Mouse (Mus musculus): ENCODE data around the gene Hist1h2bc. TPM values are rescaled to one million over a fixed set of nuclear protein-coding genes. Genes with fewer than 3 reads are reported as not detected.

The Hist1h2bc gene
- polyA plus RNA-seq, 1 experiment: 32.0 TPM

DNA sequence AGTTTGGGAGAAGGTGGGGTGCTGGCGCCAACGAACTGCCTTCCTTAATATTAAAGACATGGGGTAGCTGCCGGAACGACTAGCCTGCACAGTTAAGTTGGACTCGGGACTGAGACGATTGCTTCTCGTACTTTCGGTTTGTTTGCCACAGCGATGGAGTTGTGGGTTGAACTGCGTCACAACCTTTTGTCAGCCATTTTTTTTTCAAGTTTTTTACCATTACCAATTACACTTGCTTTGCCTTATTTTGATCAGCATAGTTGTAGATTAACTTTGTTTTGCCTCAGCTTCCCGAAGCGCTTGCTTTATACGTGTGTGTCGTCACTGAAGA, 55.9 kb downstream of the Hist1h2bc start:
- no peak for DNase-seq (ENCODE audit: low read depth)
- TF ChIP-seq POLR2A (IDR thresholded peaks at IDR 0.05; ENCODE audit: borderline replicate concordance, extremely low read depth, insufficient read depth, insufficient read length, poor library complexity, severe bottlenecking) (no peak), CTCF (IDR thresholded peaks at IDR 0.05; ENCODE audit: borderline replicate concordance, extremely low read depth, insufficient read depth, insufficient read length) (no peak)

DNA sequence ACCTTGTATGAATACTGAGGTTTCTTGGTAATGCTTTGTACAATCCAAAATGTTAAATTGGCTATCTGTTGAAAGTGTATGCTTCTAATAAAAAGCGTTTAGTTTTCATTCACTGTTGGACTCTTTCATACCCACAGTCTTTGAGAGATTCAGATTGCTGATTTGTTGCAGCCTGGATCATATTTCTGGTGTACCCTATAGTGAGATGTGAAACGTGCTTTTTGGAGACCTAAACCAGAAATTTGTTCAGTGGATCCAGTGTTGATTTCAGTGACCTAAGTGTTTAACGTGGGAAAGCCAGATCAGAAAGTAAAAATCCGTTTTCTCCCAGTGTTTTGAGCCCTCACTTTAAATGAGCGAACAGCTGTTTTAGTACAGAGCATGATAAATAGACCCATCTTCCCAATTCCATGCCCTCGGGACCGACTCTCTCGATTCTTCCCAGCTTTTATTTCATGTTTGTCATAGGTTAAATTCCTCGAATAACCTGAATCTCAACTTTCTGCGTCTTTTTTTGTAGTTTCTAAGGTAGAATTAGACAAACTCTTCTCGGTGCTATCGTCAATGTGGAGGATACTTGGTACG, 56.3 kb downstream of the Hist1h2bc start:
- DNase-seq (ENCODE audit: low read depth): no peak
- TF ChIP-seq CTCF (IDR thresholded peaks at IDR 0.05; ENCODE audit: borderline replicate concordance, extremely low read depth, insufficient read depth, insufficient read length): no peak
- no peak for TF ChIP-seq POLR2A (IDR thresholded peaks at IDR 0.05; ENCODE audit: borderline replicate concordance, extremely low read depth, insufficient read depth, insufficient read length, poor library complexity, severe bottlenecking)

DNA sequence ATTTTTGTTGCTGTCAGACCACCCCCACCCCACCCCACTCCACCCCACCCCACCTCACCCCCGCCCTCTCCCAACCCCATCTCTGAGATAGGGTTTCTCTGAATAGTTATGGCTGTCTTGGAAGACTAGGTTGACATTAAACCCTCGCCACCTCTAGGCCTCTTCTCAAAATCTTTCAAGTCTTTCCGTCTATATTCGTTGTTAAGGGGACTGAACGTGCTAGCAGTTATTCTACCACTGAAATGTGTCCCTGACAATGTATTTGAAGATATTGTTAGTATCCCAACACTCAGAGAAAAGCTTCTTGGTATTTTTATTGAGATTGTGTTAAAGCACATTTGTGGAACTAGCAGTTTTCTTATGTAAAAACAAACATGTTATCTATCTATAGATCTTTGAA, 56.9 kb downstream of the Hist1h2bc start:
- no peak for DNase-seq (ENCODE audit: low read depth)
- TF ChIP-seq CTCF (IDR thresholded peaks at IDR 0.05; ENCODE audit: borderline replicate concordance, extremely low read depth, insufficient read depth, insufficient read length): no peak
- TF ChIP-seq POLR2A (IDR thresholded peaks at IDR 0.05; ENCODE audit: borderline replicate concordance, extremely low read depth, insufficient read depth, insufficient read length, poor library complexity, severe bottlenecking): no peak

DNA sequence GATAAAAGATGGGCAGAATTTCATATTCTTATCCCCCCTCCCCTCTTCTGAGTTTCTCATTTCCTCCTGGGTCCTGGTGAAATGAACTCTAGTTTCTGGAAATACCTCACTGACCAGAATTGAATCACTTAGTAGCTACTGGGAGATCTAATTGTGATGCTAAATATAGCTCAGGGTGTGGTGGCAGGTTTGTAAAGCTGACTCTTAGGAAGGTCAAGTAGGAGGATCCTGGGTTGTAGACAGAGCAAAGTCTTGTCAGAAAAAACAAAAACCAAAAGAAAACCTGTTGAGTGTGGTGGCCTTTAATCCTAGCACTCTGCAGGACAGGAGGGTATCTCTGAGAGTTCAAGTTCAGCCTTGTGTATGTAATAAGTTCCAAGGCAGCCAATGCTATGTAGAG, 58.0 kb downstream of the Hist1h2bc start:
- no peak for TF ChIP-seq POLR2A (IDR thresholded peaks at IDR 0.05; ENCODE audit: borderline replicate concordance, extremely low read depth, insufficient read depth, insufficient read length, poor library complexity, severe bottlenecking)
- TF ChIP-seq CTCF (IDR thresholded peaks at IDR 0.05; ENCODE audit: borderline replicate concordance, extremely low read depth, insufficient read depth, insufficient read length): no peak
- no peak for DNase-seq (ENCODE audit: low read depth)

Other genes starting within 250 kb of the Hist1h2bc start
- 0.05 and 0.12 TPM in 2 replicates for gene Btn1a1, start 218.3 kb upstream of the Hist1h2bc start, polyA plus RNA-seq (2012; rRNA removed)
- 0.03 and 0.11 TPM in 2 replicates for gene Btn2a2, start 195.3 kb upstream of the Hist1h2bc start, polyA plus RNA-seq (2012; rRNA removed)
- gene Hist1h4h, start 153.1 kb upstream of the Hist1h2bc start, polyA plus RNA-seq (2012; rRNA removed): 23.3 and 31.7 TPM in 2 replicates
- 474 and 536 TPM in 2 replicates for gene Hist1h2af, start 150.3 kb upstream of the Hist1h2bc start, polyA plus RNA-seq (2012; rRNA removed)
- gene Hist1h3g, start 148.8 kb upstream of the Hist1h2bc start, polyA plus RNA-seq (2012; rRNA removed): 25.5 and 42.1 TPM in 2 replicates
- 4.4 and 4.7 TPM in 2 replicates for gene Hist1h2bh, start 140.8 kb upstream of the Hist1h2bc start, polyA plus RNA-seq (2012; rRNA removed)
- 4.5 and 5.5 TPM in 2 replicates for gene Hist1h3f, start 140.1 kb upstream of the Hist1h2bc start, polyA plus RNA-seq (2012; rRNA removed)
- 17.2 and 25.6 TPM in 2 replicates for gene Hist1h4f, start 132.6 kb upstream of the Hist1h2bc start, polyA plus RNA-seq (2012; rRNA removed)
- gene Hist1h1d, start 130.9 kb upstream of the Hist1h2bc start, polyA plus RNA-seq (2012; rRNA removed): 0.39 and 0.51 TPM in 2 replicates
- 34.2 and 40.6 TPM in 2 replicates for gene Hist1h3e, start 121.8 kb upstream of the Hist1h2bc start, polyA plus RNA-seq (2012; rRNA removed)
- gene Hist1h2ae, start 113.0 kb upstream of the Hist1h2bc start, polyA plus RNA-seq (2012; rRNA removed): 17.9 and 18.0 TPM in 2 replicates
- gene Hist1h2bg, start 112.8 kb upstream of the Hist1h2bc start, polyA plus RNA-seq (2012; rRNA removed): 44.4 and 68.0 TPM in 2 replicates
- gene Hist1h2bf, start 110.0 kb upstream of the Hist1h2bc start, polyA plus RNA-seq (2012; rRNA removed): 15.0 and 21.6 TPM in 2 replicates
- gene Hist1h2ad, start 109.8 kb upstream of the Hist1h2bc start, polyA plus RNA-seq (2012; rRNA removed): 7.2 and 13.6 TPM in 2 replicates
- gene Hist1h3d, start 108.4 kb upstream of the Hist1h2bc start, polyA plus RNA-seq (2012; rRNA removed): 21.8 and 24.7 TPM in 2 replicates
- gene Hist1h4d, start 102.6 kb upstream of the Hist1h2bc start, polyA plus RNA-seq (2012; rRNA removed): 6.5 and 18.7 TPM in 2 replicates
- 3.5 TPM in 2 replicates for gene Hist1h2be, start 63.1 kb upstream of the Hist1h2bc start, polyA plus RNA-seq (2012; rRNA removed)
- 5.8 and 7.8 TPM in 2 replicates for gene Hist1h1e, start 61.6 kb upstream of the Hist1h2bc start, polyA plus RNA-seq (2012; rRNA removed)
- gene Hist1h2ac, start 251 bp upstream of the Hist1h2bc start, polyA plus RNA-seq (2012; rRNA removed): 1.7 and 1.8 TPM in 2 replicates
- 0.08 TPM in 1 of 2 replicates, not detected in the other for gene Hist1h1t, start 11.6 kb downstream of the Hist1h2bc start, polyA plus RNA-seq (2012; rRNA removed)
- 4.6 and 11.6 TPM in 2 replicates for gene Hist1h4c, start 14.3 kb downstream of the Hist1h2bc start, polyA plus RNA-seq (2012; rRNA removed)
- 1.7 and 2.3 TPM in 2 replicates for gene Hfe, start 26.7 kb downstream of the Hist1h2bc start, polyA plus RNA-seq (2012; rRNA removed)
- 12.1 and 16.0 TPM in 2 replicates for gene Hist1h1c, start 54.6 kb downstream of the Hist1h2bc start, polyA plus RNA-seq (2012; rRNA removed)
- gene Hist1h3c, start 61.4 kb downstream of the Hist1h2bc start, polyA plus RNA-seq (2012; rRNA removed): 30.4 and 54.0 TPM in 2 replicates
- gene Hist1h2bb, start 62.5 kb downstream of the Hist1h2bc start, polyA plus RNA-seq (2012; rRNA removed): 11.1 and 17.5 TPM in 2 replicates
- 34.0 and 49.9 TPM in 2 replicates for gene Hist1h2ab, start 66.9 kb downstream of the Hist1h2bc start, polyA plus RNA-seq (2012; rRNA removed)
- 49.2 and 55.6 TPM in 2 replicates for gene Hist1h3b, start 68.1 kb downstream of the Hist1h2bc start, polyA plus RNA-seq (2012; rRNA removed)
- gene Hist1h4b, start 72.8 kb downstream of the Hist1h2bc start, polyA plus RNA-seq (2012; rRNA removed): 17.9 and 20.4 TPM in 2 replicates
- 11.6 and 33.9 TPM in 2 replicates for gene Hist1h4a, start 77.0 kb downstream of the Hist1h2bc start, polyA plus RNA-seq (2012; rRNA removed)
- 22.8 and 41.9 TPM in 2 replicates for gene Hist1h3a, start 78.2 kb downstream of the Hist1h2bc start, polyA plus RNA-seq (2012; rRNA removed)
- gene Hist1h1a, start 79.5 kb downstream of the Hist1h2bc start, polyA plus RNA-seq (2012; rRNA removed): 3.8 and 4.0 TPM in 2 replicates
- not detected in 2 replicates for gene Trim38, start 85.7 kb downstream of the Hist1h2bc start, polyA plus RNA-seq (2012; rRNA removed)
- not detected in 2 replicates for gene Slc17a2, start 122.8 kb downstream of the Hist1h2bc start, polyA plus RNA-seq (2012; rRNA removed)
- gene Slc17a3, start 155.2 kb downstream of the Hist1h2bc start, polyA plus RNA-seq (2012; rRNA removed): not detected in 2 replicates
- gene Slc17a1, start 183.6 kb downstream of the Hist1h2bc start, polyA plus RNA-seq (2012; rRNA removed): not detected in 2 replicates
- gene Slc17a4, start 230.8 kb downstream of the Hist1h2bc start, polyA plus RNA-seq (2012; rRNA removed): not detected in 2 replicates
- not detected in 2 replicates for gene Hist1h2ba, start 250.0 kb downstream of the Hist1h2bc start, polyA plus RNA-seq (2012; rRNA removed)

Measured in brain, embryonic 14.5 days (tissue).